Mouse (Mus musculus) embryonic facial prominence, embryonic 11.5 days (tissue): ENCODE results near the gene Cxcl12. TPM values are rescaled to one million over a fixed set of nuclear protein-coding genes. Genes with fewer than 3 reads are reported as not detected.
A peak's percentile ranks its signal among the peaks of the same experiment; 100 is the strongest.

ENCODE experiments used
- ATAC-seq: fragments of 200-750 bp; cut with Nextera tagmentation; replicated peaks from 2 replicates; pipeline ENCODE4 v1.8.0; 2017; ENCODE audit warnings: low read depth; ENCODE audit not compliant: insufficient number of reproducible peaks, low FRiP score, low TSS enrichment
- DNase-seq: peaks from one replicate; pipeline ENCODE4 v3.0.0-alpha.2; 2015; ENCODE audit warnings: low spot score
- H3K27ac ChIP-seq: fragments of 300-500 bp; sonication (generic); replicated peaks from 2 replicates; pipeline ENCODE4 v1.5.1; 2014; ENCODE audit warnings: mild to moderate bottlenecking, low read depth, low read length, control low read depth
- H3K27me3 ChIP-seq: fragments of 300-500 bp; sonication (generic); 2 replicates; pipeline ENCODE4 v1.6.1; 2014; ENCODE audit warnings: mild to moderate bottlenecking, low read length, moderate library complexity, mixed read lengths; ENCODE audit not compliant: control insufficient read depth, insufficient read depth
- H3K36me3 ChIP-seq: fragments of 300-500 bp; sonication (generic); replicated peaks from 2 replicates; pipeline ENCODE4 v1.6.1; 2014; ENCODE audit warnings: low read depth, mild to moderate bottlenecking, low read length, moderate library complexity, mixed read lengths; ENCODE audit not compliant: control insufficient read depth, insufficient read depth
- H3K4me1 ChIP-seq: fragments of 300-500 bp; sonication (generic); 2 replicates; pipeline ENCODE4 v1.6.1; 2014; ENCODE audit warnings: low read length, mixed read lengths; ENCODE audit not compliant: control insufficient read depth, insufficient read depth
- H3K4me2 ChIP-seq: fragments of 300-500 bp; sonication (generic); 2 replicates; pipeline ENCODE4 v1.6.1; 2014; ENCODE audit warnings: low read depth, mild to moderate bottlenecking, control low read depth, low read length, moderate library complexity
- H3K4me3 ChIP-seq: fragments of 300-500 bp; sonication (generic); 2 replicates; pipeline ENCODE4 v1.5.1; 2014; ENCODE audit warnings: low read depth, low read length, control low read depth
- H3K9ac ChIP-seq: fragments of 300-500 bp; sonication (generic); replicated peaks from 2 replicates; pipeline ENCODE4 v1.6.1; 2014; ENCODE audit warnings: mild to moderate bottlenecking, control low read depth, low read length
- H3K9me3 ChIP-seq: fragments of 300-500 bp; sonication (generic); replicated peaks from 2 replicates; pipeline ENCODE4 v1.6.1; 2016; ENCODE audit warnings: mild to moderate bottlenecking, low read length, inconsistent platforms, mixed read lengths; ENCODE audit not compliant: control insufficient read depth
- WGBS: fragments of 180-500 bp; shearing (Covaris S2); extraction: QIAGEN DNeasy Blood & Tissue Kit; methylation state at CpG from one replicate; pipeline ENCODE4 v1.1.7; 2014; 5-methylcytosine and 5-hydroxymethylcytosine counted together
- polyA plus RNA-seq: library from polyadenylated mRNA; unstranded; fragments of >200 nt; fragmentation: Nextera tagmentation; extraction: Ambion mirVana; gene quantifications from 2 replicates; pipeline ENCODE4 v1.2.1, GENCODE M21; 2014

Gene Cxcl12
- polyA plus RNA-seq, 1 experiment from 2014 or later, result 147 TPM

GRCm38 (mm10) chr6:117214506-117214905 is 46.2 kb downstream of the Cxcl12 start:
- 77% methylated on average over 5 of the region's 5 CpGs for WGBS
- no peak for DNase-seq
- Histone ChIP-seq H3K36me3 (no peaks in the 10 kb centered on the region), H3K27me3 (no peaks in the 10 kb centered on the region), H3K9me3 (no peaks in the 10 kb centered on the region), H3K27ac (no peak overlapping the region), H3K4me1 (no peaks in the 10 kb centered on the region), H3K4me2 (no peak overlapping the region), H3K4me3 (no peak overlapping the region), H3K9ac (no peak overlapping the region)
- ATAC-seq, result no peak

- Histone ChIP-seq H3K4me3 (no peak overlapping the region), H3K4me1 (peaks cover 3% of the 10 kb centered on the region), H3K4me2 (no peak overlapping the region), H3K9me3 (no peaks in the 10 kb centered on the region), H3K36me3 (no peaks in the 10 kb centered on the region), H3K9ac (no peak overlapping the region), H3K27ac (no peak overlapping the region), H3K27me3 (no peaks in the 10 kb centered on the region)
- ATAC-seq (0 out of 2 replicates have a peak, but pooled peaks have one; percentile 39), DNase-seq (no peak)
- 76% methylated on average over 9 of the region's 9 CpGs for WGBS
Observed at GRCm38 (mm10) chr6:117218442-117219299, 50.3 kb downstream of the Cxcl12 start.

- ATAC-seq (no peak), DNase-seq (peak; percentile 54)
- Histone ChIP-seq H3K27ac (no peak overlapping the region), H3K9me3 (no peaks in the 10 kb centered on the region), H3K36me3 (no peaks in the 10 kb centered on the region), H3K4me1 (peaks cover 3% of the 10 kb centered on the region), H3K9ac (no peak overlapping the region), H3K27me3 (no peaks in the 10 kb centered on the region), H3K4me3 (no peak overlapping the region), H3K4me2 (no peak overlapping the region)
- 33% methylated on average over 3 of the region's 3 CpGs for WGBS
Observed at GRCm38 (mm10) chr6:117219300-117219680, 51.0 kb downstream of the Cxcl12 start.

- ATAC-seq (no peak), DNase-seq (peak; percentile 10)
- H3K9ac ChIP-seq, result no peak overlapping the region
- H3K9me3 ChIP-seq, result no peaks in the 10 kb centered on the region
- peaks cover 3% of the 10 kb centered on the region for H3K4me1 ChIP-seq
- no peaks in the 10 kb centered on the region for H3K36me3 ChIP-seq
- H3K27me3 ChIP-seq, result no peaks in the 10 kb centered on the region
- H3K27ac ChIP-seq, result no peak overlapping the region
- H3K4me3 ChIP-seq, result no peak overlapping the region
- H3K4me2 ChIP-seq, result no peak overlapping the region
- WGBS, result 73% methylated on average over 7 of the region's 7 CpGs
Observed at GRCm38 (mm10) chr6:117219911-117220481, 51.7 kb downstream of the Cxcl12 start.

- ATAC-seq (no peak), DNase-seq (peak; percentile 17)
- H3K9ac ChIP-seq, result no peak overlapping the region
- H3K4me2 ChIP-seq, result no peak overlapping the region
- H3K9me3 ChIP-seq, result no peaks in the 10 kb centered on the region
- no peak overlapping the region for H3K27ac ChIP-seq
- no peaks in the 10 kb centered on the region for H3K27me3 ChIP-seq
- no peaks in the 10 kb centered on the region for H3K36me3 ChIP-seq
- H3K4me1 ChIP-seq, result peaks cover 3% of the 10 kb centered on the region
- 27% methylated on average over 11 of the region's 11 CpGs for WGBS
- no peak overlapping the region for H3K4me3 ChIP-seq
Observed at GRCm38 (mm10) chr6:117220831-117221345, 52.6 kb downstream of the Cxcl12 start.
